Mouse (Mus musculus): ENCODE measurements around the gene Zfp770. TPM values are rescaled to one million over a fixed set of nuclear protein-coding genes. Genes with fewer than 3 reads are reported as not detected.

Gene Zfp770
- polyA plus RNA-seq, 1 experiment from 2014 or later = 5.5 TPM

GRCm38 (mm10) chr2:114153247-114153646 is 48.0 kb downstream of the Zfp770 start:
- Histone ChIP-seq H3K9ac (ENCODE audit: low read depth, low read length) (no peak overlapping the region), H3K4me2 (ENCODE audit: low read length) (no peak overlapping the region), H3K36me3 (ENCODE audit: control insufficient read depth, insufficient read depth, low read length) (peaks cover 45% of the 10 kb centered on the region), H3K9me3 (ENCODE audit: control insufficient read depth, low read length) (no peaks in the 10 kb centered on the region), H3K27ac (ENCODE audit: low read depth, low read length) (no peak overlapping the region), H3K27me3 (replicated peaks; ENCODE audit: control insufficient read depth, insufficient read depth, low read length) (no peaks in the 10 kb centered on the region), H3K4me3 (ENCODE audit: low read length) (no peak overlapping the region), H3K4me1 (ENCODE audit: control insufficient read depth, insufficient read depth, low read depth, low read length) (no peaks in the 10 kb centered on the region)
- 91% methylated on average over 6 of the region's 6 CpGs for WGBS
- ATAC-seq = no peak

DNA sequence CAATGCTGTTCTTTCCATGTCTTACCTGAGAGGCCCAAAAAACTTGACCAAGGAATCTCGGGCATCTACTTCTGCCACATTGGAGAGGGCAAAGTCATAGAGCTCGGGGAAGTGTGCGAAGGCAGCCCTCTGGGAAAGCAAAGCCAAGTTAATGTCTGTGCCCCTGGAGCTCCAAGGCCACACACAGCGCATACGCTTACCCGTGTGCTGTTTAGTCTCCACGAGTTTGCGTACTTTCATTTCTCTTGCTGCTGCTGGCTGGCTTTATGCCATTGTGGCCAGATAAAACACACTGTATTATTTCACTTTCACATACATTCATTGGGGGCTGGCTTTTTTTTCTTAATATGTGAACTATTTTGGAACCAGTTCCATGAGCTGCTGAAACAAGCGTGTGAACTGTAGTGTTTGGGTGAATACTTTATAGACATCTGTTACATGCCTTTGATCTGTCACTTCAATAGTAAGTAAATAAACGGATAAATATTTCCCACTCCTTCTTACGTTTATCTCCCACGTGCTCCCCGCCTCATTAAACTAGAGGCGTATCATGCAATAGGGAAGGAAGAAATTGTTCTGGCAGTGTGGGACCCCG is 54.3 kb downstream of the Zfp770 start:
- Histone ChIP-seq H3K9ac (ENCODE audit: low read depth, low read length) (no peak overlapping the region), H3K4me2 (ENCODE audit: low read length) (no peak overlapping the region), H3K9me3 (ENCODE audit: control insufficient read depth, low read length) (no peaks in the 10 kb centered on the region), H3K4me3 (ENCODE audit: low read length) (no peak overlapping the region), H3K36me3 (ENCODE audit: control insufficient read depth, insufficient read depth, low read length) (peaks cover 30% of the 10 kb centered on the region), H3K27ac (ENCODE audit: low read depth, low read length) (no peak overlapping the region), H3K27me3 (replicated peaks; ENCODE audit: control insufficient read depth, insufficient read depth, low read length) (no peaks in the 10 kb centered on the region), H3K4me1 (ENCODE audit: control insufficient read depth, insufficient read depth, low read depth, low read length) (no peaks in the 10 kb centered on the region)
- ATAC-seq = no peak
- WGBS = 90% methylated on average over 15 of the region's 15 CpGs

DNA sequence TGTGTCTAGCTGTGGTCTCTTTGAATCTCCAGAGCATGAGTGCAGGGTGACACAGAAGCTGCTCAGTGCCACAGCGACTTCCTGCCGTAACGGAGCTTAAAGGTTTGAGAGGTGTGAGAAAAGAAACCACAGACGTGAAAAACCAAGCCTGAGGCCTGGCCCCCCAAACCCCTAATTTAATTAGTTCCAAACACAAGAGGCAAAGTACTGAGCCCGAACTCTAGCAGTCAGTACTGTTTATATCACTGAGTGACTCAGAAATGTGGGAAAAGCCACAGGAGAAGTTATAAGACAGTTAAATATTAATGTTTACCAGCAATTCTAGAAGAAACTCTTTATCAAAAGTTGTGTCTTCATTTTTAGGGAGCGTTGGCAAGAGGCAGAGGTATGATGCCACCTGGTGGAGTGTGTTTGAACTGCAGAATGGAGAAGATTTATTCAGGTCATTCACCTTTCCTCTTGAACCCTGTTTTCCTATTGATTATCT is 55.9 kb downstream of the Zfp770 start:
- ATAC-seq = no peak
- 77% methylated on average over 6 of the region's 6 CpGs for WGBS
- Histone ChIP-seq H3K27me3 (replicated peaks; ENCODE audit: control insufficient read depth, insufficient read depth, low read length) (no peaks in the 10 kb centered on the region), H3K4me3 (ENCODE audit: low read length) (no peak overlapping the region), H3K9ac (ENCODE audit: low read depth, low read length) (no peak overlapping the region), H3K36me3 (ENCODE audit: control insufficient read depth, insufficient read depth, low read length) (peaks cover 27% of the 10 kb centered on the region), H3K4me1 (ENCODE audit: control insufficient read depth, insufficient read depth, low read depth, low read length) (no peaks in the 10 kb centered on the region), H3K27ac (ENCODE audit: low read depth, low read length) (no peak overlapping the region), H3K9me3 (ENCODE audit: control insufficient read depth, low read length) (no peaks in the 10 kb centered on the region), H3K4me2 (ENCODE audit: low read length) (no peak overlapping the region)

GRCm38 (mm10) chr2:114144915-114145314 is 56.4 kb downstream of the Zfp770 start:
- no peak overlapping the region for H3K4me3 ChIP-seq (ENCODE audit: low read length)
- H3K27ac ChIP-seq (ENCODE audit: low read depth, low read length) = no peak overlapping the region
- H3K4me1 ChIP-seq (ENCODE audit: control insufficient read depth, insufficient read depth, low read depth, low read length) = no peaks in the 10 kb centered on the region
- no peak overlapping the region for H3K9ac ChIP-seq (ENCODE audit: low read depth, low read length)
- H3K4me2 ChIP-seq (ENCODE audit: low read length) = no peak overlapping the region
- peaks cover 25% of the 10 kb centered on the region for H3K36me3 ChIP-seq (ENCODE audit: control insufficient read depth, insufficient read depth, low read length)
- 93% methylated on average over 5 of the region's 5 CpGs for WGBS
- H3K27me3 ChIP-seq (replicated peaks; ENCODE audit: control insufficient read depth, insufficient read depth, low read length) = no peaks in the 10 kb centered on the region
- no peak for ATAC-seq
- no peaks in the 10 kb centered on the region for H3K9me3 ChIP-seq (ENCODE audit: control insufficient read depth, low read length)

- Histone ChIP-seq H3K27me3 (replicated peaks; ENCODE audit: control insufficient read depth, insufficient read depth, low read length) (no peaks in the 10 kb centered on the region), H3K9ac (ENCODE audit: low read depth, low read length) (no peak overlapping the region), H3K9me3 (ENCODE audit: control insufficient read depth, low read length) (no peaks in the 10 kb centered on the region), H3K4me2 (ENCODE audit: low read length) (no peak overlapping the region), H3K4me3 (ENCODE audit: low read length) (no peak overlapping the region), H3K36me3 (ENCODE audit: control insufficient read depth, insufficient read depth, low read length) (peaks cover 30% of the 10 kb centered on the region), H3K4me1 (ENCODE audit: control insufficient read depth, insufficient read depth, low read depth, low read length) (no peaks in the 10 kb centered on the region), H3K27ac (ENCODE audit: low read depth, low read length) (no peak overlapping the region)
- 91% methylated on average over 6 of the region's 6 CpGs for WGBS
- ATAC-seq = no peak
Observed at GRCm38 (mm10) chr2:114143842-114144241, 57.4 kb downstream of the Zfp770 start.

Small RNA genes lying within 50 kb of the gene (microRNA-seq; reads per million reads assigned to microRNA genes)
- 0.62 reads per million for gene Mir7002

Other genes starting within 250 kb of the Zfp770 start
- 11.0 and 11.3 TPM in 2 replicates for gene Gjd2, start 187.8 kb downstream of the Zfp770 start, polyA plus RNA-seq (2015; fragmentation: Nextera tagmentation; extraction: Ambion mirVana)
- 1.3 and 71.3 TPM in 2 replicates for gene Actc1, start 147.9 kb downstream of the Zfp770 start, polyA plus RNA-seq (2015; fragmentation: Nextera tagmentation; extraction: Ambion mirVana)
- gene Aqr, start 14.4 kb downstream of the Zfp770 start, polyA plus RNA-seq (2015; fragmentation: Nextera tagmentation; extraction: Ambion mirVana) = 29.7 and 33.8 TPM in 2 replicates